Mouse (Mus musculus) adrenal gland, adult 2 months (tissue): ENCODE results near the gene Parm1. TPM values are rescaled to one million over a fixed set of nuclear protein-coding genes. Genes with fewer than 3 reads are reported as not detected.

ENCODE experiments used
- DNase-seq: peaks from one replicate; pipeline ENCODE4 v3.0.0; 2021
- polyA plus RNA-seq: library from polyadenylated mRNA; depleted of rRNA; stranded (reverse); fragments of >200 nt; gene quantifications from 2 replicates; pipeline ENCODE4 v1.2.3, GENCODE M21; 2012
- total RNA-seq, 2 experiments: library from RNA; stranded (reverse); gene quantifications; 2 replicates each; pipeline ENCODE4 v1.2.3; 2021

Gene Parm1
- total and polyA plus RNA-seq, 3 experiments: 103 to 137 (median 122) TPM

DNA sequence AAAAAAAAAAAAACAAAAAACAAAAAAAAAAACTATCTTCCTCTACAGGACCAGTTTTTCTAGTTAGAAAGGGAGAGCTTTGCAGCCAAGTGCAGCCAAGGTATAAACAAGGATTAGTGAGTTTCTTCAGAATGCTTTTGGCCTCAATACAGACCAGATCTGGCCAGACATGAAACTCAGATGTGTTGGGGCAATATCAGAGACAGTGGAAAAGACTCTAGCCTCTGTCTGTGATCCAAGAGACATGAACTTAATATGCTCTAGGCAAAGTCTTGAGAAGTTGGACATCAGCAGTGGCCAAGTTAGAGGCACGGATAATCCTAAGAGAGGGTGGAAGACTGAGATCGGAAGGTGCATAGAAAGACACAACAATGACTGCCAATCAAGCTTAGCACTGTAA lies 56.8 kb downstream of the Parm1 start:
- DNase-seq: no peak

DNA sequence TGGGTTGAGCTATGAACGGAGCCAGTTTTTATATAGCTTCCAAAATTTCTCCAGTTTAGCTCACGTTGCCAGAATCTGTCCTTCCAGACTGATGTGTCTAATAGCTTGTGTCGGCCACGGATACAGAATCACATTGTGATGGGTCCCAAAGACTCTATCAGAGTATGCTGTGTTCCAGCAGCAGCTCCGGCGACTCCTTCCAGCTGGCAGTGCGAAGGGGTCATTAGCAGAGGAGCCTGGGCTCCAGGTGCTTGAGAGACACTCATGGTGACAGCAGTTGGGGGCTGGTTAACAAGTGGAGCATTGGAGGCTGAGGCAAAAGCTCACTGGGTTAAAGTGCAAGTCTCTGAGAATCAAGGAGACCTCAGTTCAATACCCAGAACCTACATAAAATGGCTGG lies 61.5 kb downstream of the Parm1 start:
- DNase-seq: no peak

DNA sequence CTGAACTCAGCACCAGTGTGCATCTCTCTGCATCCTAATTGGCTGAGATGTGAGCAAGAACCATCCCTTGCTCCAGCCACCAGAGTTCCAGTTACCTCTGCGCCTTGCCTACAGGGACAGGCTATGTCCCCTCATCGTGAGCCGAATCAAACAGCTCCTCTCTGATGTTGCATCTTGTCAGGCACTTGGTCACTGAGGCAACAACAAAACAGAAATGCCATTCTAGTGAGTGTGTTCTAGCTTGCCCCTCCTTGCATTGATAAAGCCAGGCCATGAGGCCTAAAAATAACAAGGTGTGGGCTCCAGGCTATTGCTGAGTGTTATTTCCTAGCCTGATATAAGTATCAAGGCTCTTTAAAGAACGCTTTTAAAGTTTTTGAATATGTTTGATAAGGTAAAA lies 64.4 kb downstream of the Parm1 start:
- DNase-seq: no peak

DNA sequence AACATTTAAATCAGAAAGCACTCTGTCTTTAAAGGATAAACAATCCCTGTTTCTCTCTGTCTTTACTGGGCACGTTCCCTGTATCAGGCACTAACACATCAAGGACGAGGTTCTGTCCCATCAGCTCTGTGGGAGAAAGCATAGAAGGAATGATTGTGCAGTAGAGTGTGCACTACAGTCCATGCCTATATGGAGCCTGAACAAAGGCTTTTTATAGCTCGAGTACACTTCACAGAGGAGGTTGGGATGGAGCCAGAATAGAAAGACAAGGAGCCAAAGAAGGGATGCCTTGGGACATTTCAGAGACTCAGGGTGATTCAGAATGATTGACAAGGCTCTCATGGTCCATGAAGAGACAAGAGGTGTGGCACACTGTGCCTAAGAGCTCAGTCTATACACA lies 68.8 kb downstream of the Parm1 start:
- no peak for DNase-seq

DNA sequence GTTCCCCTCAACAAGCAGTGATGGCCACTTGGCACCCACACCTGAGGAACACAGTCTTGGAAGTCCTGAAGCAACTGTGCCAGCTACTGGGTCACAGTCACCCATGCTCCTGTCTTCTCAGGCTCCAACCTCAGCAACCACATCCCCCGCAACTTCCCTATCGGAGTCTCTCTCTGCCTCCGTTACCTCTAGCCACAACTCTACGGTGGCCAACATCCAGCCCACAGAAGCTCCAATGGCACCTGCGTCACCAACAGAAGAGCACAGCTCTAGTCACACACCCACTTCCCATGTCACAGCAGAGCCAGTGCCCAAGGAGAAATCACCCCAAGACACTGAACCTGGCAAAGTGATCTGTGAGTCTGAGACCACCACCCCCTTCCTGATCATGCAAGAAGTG lies 76.7 kb downstream of the Parm1 start:
- no peak for DNase-seq

DNA sequence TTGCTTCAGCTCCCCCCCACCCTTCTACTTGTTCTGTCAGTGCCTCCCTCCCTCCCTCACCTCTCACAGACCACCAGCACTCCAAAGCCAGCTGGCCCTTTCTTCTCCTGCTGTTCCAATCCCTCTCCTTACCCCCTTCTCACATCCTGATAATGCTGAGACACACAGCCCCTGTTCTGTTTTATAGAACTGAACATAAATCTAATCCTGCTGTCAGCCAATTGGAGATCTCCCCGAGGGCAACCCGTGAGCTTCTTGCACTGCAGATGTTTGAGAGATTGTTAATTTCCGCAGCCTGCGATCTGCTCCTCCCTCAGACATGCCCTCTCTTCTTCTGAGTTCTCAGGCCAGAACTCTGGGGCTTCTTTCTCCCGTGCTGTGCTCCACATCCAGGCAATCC lies 79.8 kb downstream of the Parm1 start:
- no peak for DNase-seq

DNA sequence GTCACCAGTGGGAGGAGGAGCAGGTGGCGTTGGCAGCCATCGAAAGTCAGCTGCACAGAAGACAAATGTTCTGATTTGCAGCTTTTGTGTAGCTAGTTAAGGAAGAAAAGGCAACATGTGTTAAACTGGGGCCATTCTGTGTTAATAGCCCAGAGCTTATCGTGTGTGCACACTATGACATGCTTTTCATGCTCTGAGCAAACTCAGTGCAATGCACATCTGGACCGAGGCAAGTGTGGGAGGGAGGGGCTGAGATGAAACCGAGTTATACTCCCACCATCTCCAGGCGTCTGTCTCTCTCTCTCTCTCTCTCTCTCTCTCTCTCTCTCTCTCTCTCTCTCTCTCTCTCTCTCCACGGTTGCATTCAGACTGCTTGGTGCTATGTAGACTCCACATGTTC lies 82.4 kb downstream of the Parm1 start:
- no peak for DNase-seq

DNA sequence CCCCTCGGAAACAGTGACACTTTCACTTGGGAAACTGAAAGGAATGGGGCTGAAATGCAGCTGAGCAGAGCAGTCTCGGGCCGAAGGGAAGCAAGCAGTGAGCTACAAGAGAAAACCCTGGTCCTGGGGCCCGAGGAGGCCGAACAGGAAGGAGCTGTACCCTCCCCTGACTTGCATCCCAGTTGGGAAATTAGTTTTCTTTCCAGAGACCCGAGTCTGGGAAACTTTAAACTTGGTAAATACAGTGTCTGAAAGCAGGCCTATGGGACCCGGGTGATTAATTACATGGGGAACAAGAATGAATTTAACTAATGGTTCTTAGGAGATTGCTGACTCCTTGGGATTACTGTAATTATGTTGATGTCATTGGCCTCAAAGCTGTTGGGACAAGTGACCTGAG lies 85.9 kb downstream of the Parm1 start:
- no peak for DNase-seq

DNA sequence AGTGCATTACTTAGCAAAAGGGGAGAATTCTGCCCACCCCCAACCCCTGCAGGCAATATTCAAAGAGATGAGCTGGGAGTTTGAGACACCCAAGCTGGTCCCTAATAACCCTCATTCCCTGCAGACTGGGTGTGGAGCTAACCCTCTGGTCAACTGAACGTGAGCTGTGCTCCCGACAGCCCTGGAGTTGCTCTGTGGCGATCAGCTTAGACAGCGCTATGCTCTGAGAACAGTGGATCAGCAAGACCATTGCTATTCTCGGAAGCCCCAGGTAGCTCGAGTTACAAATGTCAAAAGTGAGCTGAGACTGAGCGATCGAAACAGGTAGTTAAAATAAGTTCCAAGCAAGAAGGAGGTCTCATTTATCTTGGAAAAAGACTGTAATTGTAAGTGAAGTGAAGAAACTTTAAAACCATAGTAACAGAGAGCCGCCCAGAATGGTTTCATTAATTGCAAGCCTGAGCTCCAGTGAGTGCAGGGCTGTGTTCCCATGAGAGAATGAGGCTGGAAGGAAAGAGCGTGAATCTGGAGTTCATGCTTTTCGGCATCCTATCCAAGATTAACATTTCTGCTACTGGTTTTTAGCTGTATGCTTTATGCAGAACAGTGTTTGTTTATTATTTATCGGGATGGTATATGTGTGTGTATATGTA lies 86.5 kb downstream of the Parm1 start:
- DNase-seq: no peak

DNA sequence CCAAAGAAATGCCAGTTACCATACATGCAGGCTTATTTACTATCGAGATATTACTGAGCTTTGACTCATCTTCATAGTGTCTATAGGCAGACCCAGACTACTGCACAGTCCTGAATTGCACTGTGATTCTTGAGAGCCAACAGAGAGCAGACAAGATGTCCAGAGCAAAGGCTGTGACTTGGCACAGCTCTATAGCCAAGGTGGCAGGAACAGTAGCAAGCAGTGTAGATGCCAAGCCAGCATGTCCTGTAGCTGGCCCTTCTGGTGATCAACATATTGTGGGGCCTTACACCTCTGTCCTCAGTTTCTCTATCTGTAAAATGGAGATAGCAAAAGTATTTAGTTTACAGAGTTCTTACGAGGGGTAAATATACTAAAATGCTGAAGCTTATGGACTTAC lies 89.8 kb downstream of the Parm1 start:
- no peak for DNase-seq

DNA sequence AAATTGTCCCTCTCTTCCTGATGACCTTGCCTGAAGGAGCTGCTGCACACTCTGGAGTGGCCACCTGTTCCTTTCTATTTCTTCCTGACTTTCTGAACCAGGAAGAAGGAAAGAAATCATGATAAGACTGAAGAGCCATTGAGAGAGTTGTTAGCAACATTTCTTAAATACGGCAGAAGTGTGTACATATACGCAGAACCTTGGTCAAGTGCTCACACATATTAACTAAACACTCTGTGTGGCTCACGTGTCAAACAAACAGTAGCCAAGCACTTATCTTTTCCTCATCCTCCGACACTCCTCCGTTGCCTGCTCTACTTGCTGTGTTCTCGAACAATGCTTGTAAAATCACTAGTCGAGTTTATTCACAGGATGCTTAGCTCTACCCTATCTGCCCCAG lies 90.4 kb downstream of the Parm1 start:
- no peak for DNase-seq

DNA sequence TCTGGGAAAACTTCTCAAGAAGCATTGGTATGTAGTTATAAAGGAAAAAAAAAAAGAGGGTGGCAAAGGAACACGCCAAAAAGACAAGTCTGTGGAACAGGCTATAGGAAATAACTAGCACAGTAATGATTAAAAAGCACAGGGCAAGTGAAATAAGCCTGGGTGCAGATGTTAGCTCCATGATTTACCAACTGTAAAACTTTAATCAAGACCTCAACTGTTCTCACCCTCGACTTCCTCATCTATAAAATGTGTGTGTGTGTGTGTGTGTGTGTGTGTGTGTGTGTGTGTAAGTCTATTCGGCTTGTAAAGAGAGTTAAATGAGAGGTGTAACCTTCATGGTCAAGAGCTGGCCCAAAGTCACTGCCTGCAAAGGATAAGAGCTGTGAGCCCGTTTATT lies 91.6 kb downstream of the Parm1 start:
- no peak for DNase-seq

DNA sequence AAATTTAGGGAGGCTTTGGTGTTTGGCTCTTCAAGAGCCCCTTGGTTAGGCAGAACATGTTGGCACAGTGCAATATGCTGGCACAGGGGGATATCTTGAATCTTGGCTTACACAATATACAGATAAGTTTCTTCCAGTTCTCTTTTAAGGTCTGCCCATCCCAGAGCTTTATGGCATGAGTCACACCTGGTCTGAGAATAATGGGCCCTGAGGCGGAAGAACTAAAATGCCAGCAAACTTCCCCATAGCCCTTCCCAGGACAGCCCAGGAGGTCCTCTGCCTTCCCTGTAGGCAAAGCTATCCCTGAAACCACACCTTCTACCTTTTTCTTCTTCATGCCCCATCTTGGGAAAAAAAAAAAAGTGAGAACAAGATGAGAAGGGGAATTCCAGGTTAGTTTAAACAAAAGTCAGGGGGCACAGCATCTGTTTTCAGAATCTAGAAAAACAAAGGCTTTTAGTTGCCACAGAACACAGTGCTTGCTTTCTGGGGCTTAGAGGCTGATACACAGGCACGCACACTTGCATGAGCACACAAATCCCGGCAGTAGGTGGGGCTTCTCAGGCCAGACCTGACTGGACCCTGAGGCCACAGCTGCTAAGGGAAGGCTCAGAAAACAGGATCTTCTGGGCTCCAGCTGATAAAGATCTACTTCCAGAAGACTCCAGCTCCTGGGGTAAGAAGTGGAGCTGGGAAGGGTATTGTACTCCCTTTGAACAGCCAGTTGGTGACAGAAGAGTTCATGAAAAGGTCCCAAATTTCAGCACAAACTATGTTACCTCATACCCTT lies 92.3 kb downstream of the Parm1 start:
- no peak for DNase-seq

DNA sequence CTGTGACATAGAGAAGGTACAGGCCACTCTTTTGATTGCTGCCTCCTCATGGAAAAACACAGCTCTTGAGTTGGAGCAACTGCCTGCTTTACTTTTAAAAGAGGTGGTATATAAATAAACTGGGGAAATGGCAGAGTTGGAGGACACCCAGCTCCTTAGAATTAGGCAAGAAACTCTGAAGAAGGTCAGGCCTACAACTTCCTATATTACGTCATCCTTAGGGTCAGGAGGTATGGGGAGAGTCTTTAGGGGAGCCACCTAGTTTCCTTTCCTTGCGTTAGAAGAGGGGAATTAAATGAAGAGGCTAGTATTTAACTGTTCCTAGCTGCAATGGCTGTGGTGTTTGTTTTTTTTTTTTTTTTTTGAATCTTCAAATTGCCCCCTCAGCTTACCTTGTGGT lies 93.1 kb downstream of the Parm1 start:
- no peak for DNase-seq

DNA sequence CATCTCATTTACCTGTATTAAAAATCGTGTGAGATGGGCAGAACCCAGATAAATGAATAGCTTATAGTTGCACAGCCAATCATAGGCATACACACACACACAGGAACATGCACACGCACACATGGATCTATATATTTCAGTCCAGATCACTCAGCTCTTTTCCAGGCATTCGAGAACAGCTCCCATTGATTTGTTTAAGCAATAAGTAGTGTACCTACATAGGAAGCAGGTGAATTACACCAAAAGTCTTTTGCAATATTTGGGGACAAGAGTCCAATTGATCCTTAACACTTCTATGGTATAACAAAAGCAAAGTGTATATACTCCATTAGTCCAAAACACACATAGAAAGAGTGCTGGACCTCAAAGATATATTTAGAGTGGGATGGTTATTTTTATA lies 94.2 kb downstream of the Parm1 start:
- no peak for DNase-seq

DNA sequence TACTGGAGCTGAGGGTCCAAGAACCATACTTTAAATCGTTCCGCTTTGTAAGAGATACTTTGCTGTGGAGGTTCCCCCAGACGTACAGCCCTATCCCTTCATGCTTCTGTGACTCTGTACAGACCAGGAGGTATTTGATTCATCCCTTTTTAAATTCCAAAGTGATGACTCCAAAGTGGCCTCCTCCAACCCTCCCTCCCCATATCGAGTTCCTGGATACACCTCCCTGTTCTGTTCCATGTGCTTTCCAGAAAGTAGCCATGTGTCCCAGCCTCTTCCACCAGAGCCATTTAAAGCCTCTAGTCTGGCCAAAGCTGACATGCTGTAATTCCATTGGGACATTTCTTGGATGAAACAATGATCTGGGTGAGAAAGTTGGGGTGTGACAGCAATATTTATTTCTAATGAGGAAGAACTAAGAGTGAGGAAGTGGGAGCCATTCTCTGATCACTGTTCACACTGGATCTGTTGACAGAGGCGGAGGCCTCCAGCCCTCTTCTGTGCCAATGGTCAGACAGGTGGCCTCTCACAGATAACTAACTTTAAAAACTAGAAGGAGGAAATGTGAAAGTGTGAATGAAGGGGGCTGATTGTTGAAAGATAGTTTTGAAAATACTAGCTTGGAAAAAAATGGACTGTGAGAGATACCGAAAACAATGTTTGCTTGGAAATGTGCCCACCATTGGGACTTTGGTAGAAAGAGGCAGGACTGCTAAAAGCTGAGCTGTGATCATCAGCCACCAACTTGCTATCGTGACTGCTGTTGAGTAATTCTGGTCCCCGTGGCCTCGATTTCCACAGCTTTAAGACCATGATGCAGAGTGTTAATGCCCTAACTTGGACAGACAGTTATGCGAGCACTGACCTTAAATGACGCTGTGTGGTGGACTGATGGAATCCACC lies 100.2 kb downstream of the Parm1 start:
- peak; percentile 20 for DNase-seq

DNA sequence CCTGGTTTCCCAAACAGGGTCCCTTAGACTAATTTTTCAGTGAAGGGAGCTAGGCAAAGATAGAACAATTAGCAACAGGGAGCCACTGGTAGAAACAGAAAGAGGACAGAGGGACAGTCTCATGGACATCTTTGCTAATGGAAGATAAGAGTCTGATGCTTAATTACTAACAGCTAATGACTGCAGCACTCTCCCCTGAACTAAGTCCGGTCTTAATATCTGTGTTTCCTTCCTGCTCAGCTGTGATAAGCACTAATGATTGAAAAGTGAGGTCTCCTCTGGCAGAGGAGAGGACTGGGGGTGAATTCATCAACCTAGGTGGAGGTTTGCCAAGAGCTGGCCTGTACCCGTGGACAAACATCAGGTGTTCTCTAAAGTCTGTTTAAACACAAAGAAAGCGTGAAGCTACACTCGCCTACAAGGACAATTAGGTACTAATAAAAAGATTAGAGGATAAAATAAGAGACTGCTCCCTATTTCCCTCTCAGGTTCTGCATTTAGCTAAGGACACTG lies 101.3 kb downstream of the Parm1 start:
- no peak for DNase-seq

DNA sequence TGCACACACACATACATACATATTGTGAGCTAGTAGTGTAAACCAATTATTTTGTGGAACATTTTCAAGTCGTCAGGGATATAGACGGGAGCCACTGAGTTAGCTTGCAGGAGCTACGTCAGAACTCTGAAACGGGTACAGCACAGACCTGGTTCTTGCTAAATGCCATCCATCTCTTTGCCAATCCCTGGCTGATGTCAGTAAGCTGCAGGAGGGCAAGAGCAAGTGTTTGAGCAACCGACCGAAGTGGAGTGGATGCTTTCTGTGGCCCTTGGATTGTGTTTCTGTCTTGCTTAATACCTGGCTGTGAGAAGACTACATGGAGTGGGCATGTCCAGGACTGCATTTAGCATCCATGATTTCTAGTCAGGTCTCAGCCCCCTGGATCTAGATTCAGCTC lies 103.8 kb downstream of the Parm1 start:
- peak; percentile 37 for DNase-seq

DNA sequence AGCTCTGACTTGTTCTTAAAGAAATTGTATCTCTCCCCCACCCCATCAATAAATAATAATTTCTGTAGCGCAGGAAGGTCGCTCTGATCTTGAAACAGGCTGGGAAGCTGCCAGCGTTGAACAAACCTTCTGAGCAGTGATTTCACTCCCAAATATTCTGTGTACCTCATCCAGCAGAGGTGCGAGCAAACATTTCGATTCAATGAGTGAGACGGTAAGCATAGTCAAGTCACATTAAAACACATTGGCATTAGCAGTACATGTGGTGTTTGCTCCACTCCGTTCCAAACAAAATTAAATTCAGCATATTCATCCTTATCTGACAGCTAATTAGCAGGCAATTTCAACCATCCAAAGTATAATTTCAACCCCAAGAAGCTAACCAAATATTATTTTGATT lies 109.4 kb downstream of the Parm1 start:
- DNase-seq: no peak

DNA sequence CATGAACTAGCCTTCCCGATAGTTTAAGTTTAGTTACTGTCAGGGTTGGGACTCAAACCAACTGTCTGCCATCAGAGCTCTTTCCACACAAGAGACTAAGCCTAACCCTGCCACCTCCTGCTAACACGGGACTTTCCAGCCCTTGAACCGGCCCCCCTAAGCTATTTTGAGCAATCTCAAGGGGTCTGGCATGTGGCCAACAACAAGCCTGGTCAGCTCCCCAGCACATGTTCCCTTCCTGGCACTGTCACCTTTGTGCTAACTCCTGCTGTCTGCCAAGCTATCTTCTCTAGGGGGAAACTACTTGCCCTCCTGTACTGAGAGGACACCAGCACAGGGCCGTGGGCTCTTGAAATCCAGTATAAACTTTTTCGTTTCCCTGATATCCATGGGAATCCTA lies 112.1 kb downstream of the Parm1 start:
- peak; percentile 58 for DNase-seq

DNA sequence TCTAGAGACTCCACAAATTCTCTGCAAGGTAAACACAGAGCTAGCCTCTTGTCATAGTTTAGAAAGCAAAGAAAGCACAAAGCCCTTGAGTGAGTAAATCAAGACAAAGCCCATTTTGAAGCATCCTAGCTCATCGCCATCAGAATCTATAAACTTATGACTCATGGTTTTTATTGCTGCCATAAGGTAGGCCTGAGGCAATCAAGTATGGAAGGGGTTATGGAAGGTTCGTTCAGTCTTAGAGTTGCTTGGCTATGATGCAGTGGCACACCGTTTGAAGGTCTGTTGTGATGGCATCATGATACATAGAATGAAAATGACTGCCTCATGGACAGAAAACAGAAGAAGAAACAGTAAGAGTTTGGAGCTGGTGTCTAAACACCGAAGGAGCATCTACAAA lies 133.9 kb downstream of the Parm1 start:
- no peak for DNase-seq

DNA sequence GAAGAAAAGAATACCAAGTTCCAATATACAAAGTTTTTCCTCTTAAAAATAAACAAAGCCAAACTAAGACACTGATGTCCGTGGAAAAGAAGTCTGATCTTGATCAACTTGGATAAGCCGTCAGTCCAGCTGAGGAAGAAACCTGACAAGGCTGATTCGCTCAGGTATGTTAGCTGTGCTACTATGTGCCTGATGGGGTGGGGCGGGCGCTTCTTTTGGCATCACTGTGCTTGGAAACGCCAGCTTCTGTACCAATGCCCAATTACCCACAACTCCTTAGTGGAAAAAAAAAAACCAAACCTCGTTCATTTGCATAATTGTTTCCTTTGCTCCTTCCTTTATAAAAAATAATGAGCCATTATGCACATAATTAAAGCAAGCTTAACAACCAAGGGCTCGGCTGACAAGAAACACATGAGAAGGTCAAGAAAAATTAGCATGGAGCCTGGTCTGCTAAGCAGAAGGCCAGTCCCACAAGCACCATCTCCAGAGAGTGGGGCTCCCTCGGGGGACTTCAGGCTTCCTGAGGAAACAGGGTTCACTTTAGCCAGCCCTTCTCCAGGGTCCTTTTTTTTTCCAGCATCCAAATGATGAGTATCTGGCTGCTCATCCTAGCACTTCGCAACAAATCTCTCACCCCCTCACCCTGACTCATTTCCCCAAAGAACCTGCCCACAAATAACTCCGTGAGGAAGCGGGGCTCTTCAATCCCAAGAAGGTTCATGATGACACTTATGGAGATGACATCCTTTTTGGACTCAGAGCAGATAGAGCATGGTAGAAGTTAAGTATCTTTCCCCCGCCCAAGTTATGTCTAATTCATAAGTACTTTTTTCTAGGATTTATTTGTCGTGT lies 135.9 kb downstream of the Parm1 start:
- DNase-seq: no peak
